Mouse (Mus musculus) heart, adult 2 months (tissue): ENCODE measurements around the gene Efna1.
A peak's percentile ranks its signal among the peaks of the same experiment; 100 is the strongest.

ENCODE experiments used
- CTCF ChIP-seq: fragments of 200-600 bp; IDR thresholded peaks from 2 replicates; pipeline ENCODE4 v1.8.1; 2022; ENCODE audit warnings: antibody characterized with exemption, mild to moderate bottlenecking, moderate library complexity
- POLR2A ChIP-seq: fragments of 200-500 bp; IDR thresholded peaks from 2 replicates; pipeline ENCODE4 v1.6.1; 2011; ENCODE audit warnings: mild to moderate bottlenecking, low read depth, low read length, control low read depth; ENCODE audit not compliant: insufficient read depth

DNA sequence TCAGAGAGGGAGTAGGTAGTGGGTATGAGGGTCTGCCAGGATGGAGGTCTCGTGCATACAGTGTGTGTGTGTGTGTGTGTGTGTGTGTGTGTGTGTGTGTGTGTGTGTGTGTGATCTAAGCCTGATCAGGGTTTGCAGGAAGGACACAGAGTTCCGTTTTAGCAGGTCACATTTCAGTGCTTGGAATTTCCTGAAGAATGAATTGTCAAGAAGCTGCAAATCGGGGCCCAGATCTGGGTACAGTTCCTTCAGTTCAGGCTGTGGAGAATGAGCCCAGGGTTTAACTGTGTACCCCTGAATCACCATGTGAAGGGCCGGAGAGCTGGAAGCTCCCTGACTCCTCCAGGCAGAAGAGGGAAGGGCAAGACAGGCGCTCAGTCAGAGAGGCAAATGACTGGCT, 6.3 kb upstream of the Efna1 start:
- peak; percentile 7; the same call in 1 of the 2 replicates for TF ChIP-seq CTCF
- no peak for TF ChIP-seq POLR2A
